Mouse (Mus musculus) liver, adult 2 months (tissue): ENCODE measurements around the gene Cyb561d1.

ENCODE experiments used
- CTCF ChIP-seq: fragments of 200-500 bp; IDR thresholded peaks from 2 replicates; pipeline ENCODE4 v1.5.1; 2011; ENCODE audit warnings: low read depth, low read length, control low read depth
- POLR2A ChIP-seq: fragments of 200-500 bp; IDR thresholded peaks from 2 replicates; pipeline ENCODE4 v1.6.1; 2011; ENCODE audit warnings: low read length, control low read depth; ENCODE audit not compliant: insufficient read depth; ENCODE audit errors: extremely low read depth

GRCm38 (mm10) chr3:108214734-108215133 lies 13.7 kb upstream of the Cyb561d1 start:
- TF ChIP-seq CTCF (no peak), POLR2A (no peak)
